Mouse (Mus musculus) heart, embryonic 12.5 days (tissue): Measurements from ENCODE around the gene Uspl1. TPM values are rescaled to one million over a fixed set of nuclear protein-coding genes. Genes with fewer than 3 reads are reported as not detected.
"Not testable (repeated sequence)": the region's sequence is repeated elsewhere in the genome, so short reads cannot be mapped to it uniquely, and the experiment has no call there.

Experiments used
- ATAC-seq: fragments of 200-750 bp; cut with Nextera tagmentation; 2 replicates; pipeline ENCODE4 v1.8.0; 2017; ENCODE audit warnings: moderate TSS enrichment, moderate library complexity; ENCODE audit not compliant: insufficient number of reproducible peaks, low FRiP score
- H3K27ac ChIP-seq: fragments of 300-500 bp; sonication (generic); 2 replicates; pipeline ENCODE4 v1.5.1; 2016; ENCODE audit warnings: mild to moderate bottlenecking, moderate library complexity; ENCODE audit not compliant: poor library complexity, severe bottlenecking
- H3K27me3 ChIP-seq: fragments of 300-500 bp; sonication (generic); replicated peaks from 2 replicates; pipeline ENCODE4 v1.6.1; 2016; ENCODE audit warnings: mild to moderate bottlenecking, moderate library complexity
- H3K36me3 ChIP-seq: fragments of 300-500 bp; sonication (generic); 2 replicates; pipeline ENCODE4 v1.6.1; 2016; ENCODE audit warnings: mild to moderate bottlenecking, moderate library complexity
- H3K4me1 ChIP-seq: fragments of 300-500 bp; sonication (generic); replicated peaks from 2 replicates; pipeline ENCODE4 v1.6.1; 2016; ENCODE audit warnings: mild to moderate bottlenecking
- H3K4me2 ChIP-seq: fragments of 300-500 bp; sonication (generic); 2 replicates; pipeline ENCODE4 v1.6.1; 2016; ENCODE audit warnings: mild to moderate bottlenecking, moderate library complexity
- H3K4me3 ChIP-seq: fragments of 300-500 bp; sonication (generic); 2 replicates; pipeline ENCODE4 v1.5.1; 2016; ENCODE audit warnings: mild to moderate bottlenecking
- H3K9ac ChIP-seq: fragments of 300-500 bp; sonication (generic); 2 replicates; pipeline ENCODE4 v1.6.1; 2016; ENCODE audit warnings: mild to moderate bottlenecking, moderate library complexity
- H3K9me3 ChIP-seq: fragments of 300-500 bp; sonication (generic); replicated peaks from 2 replicates; pipeline ENCODE4 v1.6.1; 2016; ENCODE audit warnings: mild to moderate bottlenecking, moderate library complexity
- WGBS: fragments of 180-500 bp; shearing (Covaris S2); methylation state at CpG from one replicate; pipeline ENCODE4 v1.1.7; 2016; 5-methylcytosine and 5-hydroxymethylcytosine counted together
- polyA plus RNA-seq: library from polyadenylated mRNA; unstranded; fragments of >200 nt; fragmentation: Nextera tagmentation; extraction: Ambion mirVana; gene quantifications from 2 replicates; pipeline ENCODE4 v1.2.1, GENCODE M21; 2016

Uspl1 gene
- 36.3 and 38.1 TPM in 2 replicates for polyA plus RNA-seq

DNA sequence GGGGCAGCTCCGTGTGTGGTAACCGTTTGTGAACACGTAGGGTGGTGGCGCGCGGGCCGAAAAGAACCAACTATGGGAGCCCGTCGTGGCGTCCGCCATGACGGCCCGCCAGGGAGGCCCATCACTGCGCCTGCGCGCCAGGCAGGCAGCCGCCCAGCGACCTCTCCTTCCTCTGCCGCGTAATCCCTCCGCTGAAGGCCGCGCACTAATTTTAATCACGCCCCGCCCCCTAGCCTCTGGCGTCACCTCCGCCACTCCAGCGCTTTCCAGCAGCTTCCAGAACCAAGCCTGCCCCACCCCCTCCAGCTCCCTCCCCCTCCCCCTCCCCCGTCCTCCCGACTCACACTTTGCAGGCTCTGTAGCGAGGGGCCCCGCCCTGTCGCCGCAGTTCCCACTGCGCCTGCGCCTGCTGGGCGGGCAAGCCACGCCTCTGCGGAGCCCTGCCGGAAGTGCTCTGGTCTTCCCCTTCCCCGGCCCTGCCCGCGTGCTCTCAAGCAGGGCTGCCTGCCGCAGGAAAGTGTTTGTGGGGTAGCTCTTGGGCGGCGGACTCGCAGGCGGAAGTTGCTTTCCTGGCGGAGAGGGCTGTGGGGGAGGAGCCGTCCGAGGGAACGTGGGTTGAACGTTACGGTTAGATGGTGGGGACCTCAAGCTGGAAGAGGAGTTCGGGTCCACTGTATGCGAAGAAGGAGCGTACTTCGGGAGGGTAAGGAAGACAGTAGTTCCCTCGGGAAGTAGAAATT, at the start of gene Uspl1, which contains the start of gene Hmgb1:
Uspl1 (plus strand) TSS at position 247 of the 740 bp plus-strand sequence.
Hmgb1 (minus strand) TSS at position 386 of the 740 bp plus-strand sequence.
- H3K4me3 ChIP-seq: peak within 1 kb of the TSS; percentile 84
- H3K4me1 ChIP-seq: peaks cover 23% of the 10 kb centered on the region
- peak within 1 kb of the TSS; percentile 89 for H3K9ac ChIP-seq
- no peaks in the 10 kb centered on the region for H3K9me3 ChIP-seq
- H3K4me2 ChIP-seq: peak within 1 kb of the TSS; percentile 78
- peak; percentile 99 for ATAC-seq
- WGBS: under 1% methylated on average over 57 of the region's 59 CpGs
- H3K27ac ChIP-seq: peak within 1 kb of the TSS; percentile 98
- no peaks in the 10 kb centered on the region for H3K27me3 ChIP-seq
- peaks cover 8% of the 10 kb centered on the region for H3K36me3 ChIP-seq

DNA sequence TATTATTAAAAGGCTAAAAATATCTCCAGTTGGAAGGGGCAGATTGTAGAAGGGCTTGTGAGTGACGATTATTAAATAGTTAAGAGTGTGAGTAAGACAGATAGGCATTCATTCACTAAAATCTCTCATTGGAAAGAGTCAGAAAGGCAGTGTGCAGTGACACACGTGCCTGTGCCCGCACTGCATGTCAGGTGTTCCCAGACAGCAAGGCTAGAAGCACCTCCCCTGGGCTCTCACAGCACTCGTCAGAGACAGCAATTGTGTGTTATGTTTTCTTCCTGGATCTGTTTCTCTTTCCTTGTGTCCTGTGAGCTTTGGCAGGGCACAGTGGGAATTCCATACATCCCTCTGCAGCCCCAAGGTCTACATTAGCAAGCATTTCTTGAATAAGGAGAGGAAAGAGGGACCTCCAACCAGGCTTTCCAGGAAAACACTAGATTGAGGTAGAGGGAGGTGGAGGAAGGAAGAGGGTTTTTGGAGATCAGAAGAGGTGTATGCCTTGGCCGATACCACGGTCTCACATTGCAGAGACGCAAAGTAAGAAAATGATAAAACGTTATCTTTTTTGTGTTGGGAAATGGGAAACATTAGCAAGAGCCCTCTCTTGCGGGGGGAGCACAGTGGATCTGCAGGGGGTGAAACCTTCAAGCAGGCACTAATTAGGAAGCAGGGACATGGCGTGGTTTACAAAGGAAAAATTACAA, 49.2 kb upstream of the Uspl1 start:
- no peak overlapping the region for H3K4me3 ChIP-seq
- ATAC-seq: peak; percentile 17; the same call in 1 of the 2 replicates
- H3K9ac ChIP-seq: no peak overlapping the region
- H3K36me3 ChIP-seq: no peaks in the 10 kb centered on the region
- H3K27me3 ChIP-seq: no peaks in the 10 kb centered on the region
- peak overlapping the region; percentile 4; the same call in 1 of the 2 replicates for H3K27ac ChIP-seq
- peak overlapping the region; percentile 4; the same call in 1 of the 2 replicates for H3K4me2 ChIP-seq
- H3K4me1 ChIP-seq: peaks cover 33% of the 10 kb centered on the region
- no peaks in the 10 kb centered on the region for H3K9me3 ChIP-seq
- 45% methylated on average over 10 of the region's 10 CpGs for WGBS

DNA sequence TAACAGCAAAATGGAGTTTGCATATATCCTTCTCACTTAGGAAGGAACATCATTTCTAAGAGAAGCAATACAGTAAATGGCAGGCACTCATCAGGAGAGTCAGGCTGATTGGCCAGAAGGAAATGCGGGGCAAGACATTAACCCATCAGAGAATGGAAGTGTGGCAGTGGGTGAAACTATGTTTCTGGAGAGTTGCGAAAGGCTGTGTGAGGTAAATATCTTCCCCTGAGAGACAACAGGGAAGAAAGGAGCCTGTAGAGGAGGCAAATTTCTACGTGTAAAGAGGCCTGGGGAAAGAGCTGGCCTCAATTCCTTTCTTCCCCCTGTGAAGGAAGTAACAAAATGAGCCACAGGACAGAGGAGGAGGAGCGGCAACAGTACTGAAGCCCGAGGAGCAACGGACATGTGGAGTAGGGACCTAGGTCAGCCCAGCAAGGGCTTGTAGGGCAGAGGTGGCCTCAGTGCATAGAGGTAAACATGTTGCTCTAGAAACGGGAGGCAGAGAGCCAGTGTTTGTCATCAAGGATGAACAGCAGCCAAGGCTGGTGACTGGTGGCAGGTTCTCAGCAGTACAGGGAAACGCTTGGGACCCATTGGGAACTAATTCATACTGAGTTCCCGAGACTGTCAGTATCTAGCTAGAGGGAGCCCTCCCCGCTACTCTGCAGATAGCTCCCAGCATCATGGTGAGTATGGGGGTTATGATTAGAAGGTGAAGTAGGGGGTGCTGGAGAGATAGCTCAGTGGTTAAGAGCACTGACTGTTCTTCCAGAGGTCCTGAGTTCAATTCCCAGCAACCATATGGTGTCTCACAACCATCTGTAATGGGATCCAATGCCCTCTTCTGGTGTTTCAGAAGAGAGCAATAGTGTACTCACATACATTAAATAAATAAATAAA, 48.4 kb upstream of the Uspl1 start:
- no peaks in the 10 kb centered on the region for H3K9me3 ChIP-seq
- H3K4me3 ChIP-seq: no peak overlapping the region
- H3K27me3 ChIP-seq: no peaks in the 10 kb centered on the region
- no peak overlapping the region for H3K27ac ChIP-seq
- H3K9ac ChIP-seq: no peak overlapping the region
- no peak for ATAC-seq
- peak overlapping the region; percentile 4; the same call in 1 of the 2 replicates for H3K4me2 ChIP-seq
- H3K4me1 ChIP-seq: peaks cover 33% of the 10 kb centered on the region
- H3K36me3 ChIP-seq: no peaks in the 10 kb centered on the region
- 79% methylated on average over 10 of the region's 10 CpGs for WGBS

DNA sequence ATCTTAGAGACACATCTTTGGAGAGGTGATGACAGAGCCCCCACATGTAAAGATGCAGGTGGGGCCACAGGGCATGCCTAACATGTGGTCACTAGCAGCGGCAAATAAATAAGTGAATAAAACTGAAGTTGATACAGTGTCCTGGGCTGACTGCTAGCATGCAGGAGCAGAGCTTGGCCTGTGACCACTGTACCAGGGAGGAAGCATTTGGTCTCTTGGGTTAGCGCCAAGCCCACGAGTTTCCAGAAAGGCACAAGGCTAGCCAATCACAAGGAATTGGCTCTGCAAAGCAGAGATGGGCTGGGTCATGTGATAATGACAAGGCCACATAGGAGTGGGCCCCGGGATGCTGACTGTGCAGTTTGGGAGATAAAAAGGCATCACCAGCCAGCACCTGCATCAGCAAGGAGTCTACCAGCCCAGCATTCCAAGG, 47.2 kb upstream of the Uspl1 start:
- no peak overlapping the region for H3K9ac ChIP-seq
- no peaks in the 10 kb centered on the region for H3K27me3 ChIP-seq
- no peaks in the 10 kb centered on the region for H3K36me3 ChIP-seq
- peak overlapping the region; percentile 1; the same call in 1 of the 2 replicates for H3K27ac ChIP-seq
- H3K9me3 ChIP-seq: no peaks in the 10 kb centered on the region
- H3K4me1 ChIP-seq: peaks cover 33% of the 10 kb centered on the region
- ATAC-seq: 0 out of 2 replicates have a peak, but pooled peaks have one; percentile 67
- WGBS: 49% methylated on average over 4 of the region's 4 CpGs
- no peak overlapping the region for H3K4me3 ChIP-seq
- no peak overlapping the region for H3K4me2 ChIP-seq

DNA sequence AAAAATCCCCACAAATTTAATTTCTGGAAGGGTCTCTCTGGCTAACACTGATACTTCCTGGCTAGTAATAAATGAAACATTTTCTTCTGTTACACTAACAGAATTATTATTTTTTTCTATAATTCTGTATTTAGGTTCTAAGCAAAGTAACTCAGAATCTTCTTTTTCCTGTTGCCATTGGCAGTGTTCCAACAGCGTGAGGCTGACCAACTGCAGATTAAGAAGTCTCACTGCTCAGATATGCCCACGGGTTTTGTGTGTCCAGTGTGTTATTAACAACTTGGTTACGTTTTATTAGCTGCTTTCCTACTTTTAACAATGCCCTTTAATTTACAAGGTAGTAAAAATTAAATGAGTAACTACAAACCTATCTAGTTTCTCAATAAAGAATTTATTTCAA, 46.7 kb upstream of the Uspl1 start:
- no peaks in the 10 kb centered on the region for H3K27me3 ChIP-seq
- no peak overlapping the region for H3K9ac ChIP-seq
- 41% methylated on average over 3 of the region's 3 CpGs for WGBS
- no peak overlapping the region for H3K4me3 ChIP-seq
- H3K9me3 ChIP-seq: no peaks in the 10 kb centered on the region
- ATAC-seq: no peak
- H3K36me3 ChIP-seq: no peaks in the 10 kb centered on the region
- peaks cover 30% of the 10 kb centered on the region for H3K4me1 ChIP-seq
- H3K27ac ChIP-seq: no peak overlapping the region
- H3K4me2 ChIP-seq: no peak overlapping the region

DNA sequence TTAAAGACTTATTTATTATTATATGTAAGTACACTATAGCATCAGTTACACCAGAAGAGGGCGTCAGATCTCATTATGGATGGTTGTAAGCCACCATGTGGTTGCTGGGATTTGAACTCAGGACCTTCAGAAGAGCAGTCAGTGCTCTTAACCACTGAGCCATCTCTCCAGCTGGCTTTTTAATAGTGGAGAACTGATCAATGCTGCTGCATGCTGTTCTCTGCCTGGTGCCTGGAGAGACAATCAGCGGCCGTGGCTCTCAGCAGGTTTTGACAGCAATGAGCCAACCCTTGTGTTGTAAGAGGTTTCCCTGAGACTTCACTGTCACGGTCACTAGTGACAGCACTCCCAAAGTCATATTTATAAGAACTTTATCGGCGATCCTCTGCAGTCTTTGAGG, 46.1 kb upstream of the Uspl1 start:
- H3K27me3 ChIP-seq, H3K9ac ChIP-seq, ATAC-seq, H3K9me3 ChIP-seq, H3K27ac ChIP-seq, H3K36me3 ChIP-seq, H3K4me2 ChIP-seq, H3K4me3 ChIP-seq: not testable (repeated sequence)
- WGBS: 89% methylated on average over 6 of the region's 6 CpGs
- H3K4me1 ChIP-seq: peaks cover 29% of the 10 kb centered on the region

DNA sequence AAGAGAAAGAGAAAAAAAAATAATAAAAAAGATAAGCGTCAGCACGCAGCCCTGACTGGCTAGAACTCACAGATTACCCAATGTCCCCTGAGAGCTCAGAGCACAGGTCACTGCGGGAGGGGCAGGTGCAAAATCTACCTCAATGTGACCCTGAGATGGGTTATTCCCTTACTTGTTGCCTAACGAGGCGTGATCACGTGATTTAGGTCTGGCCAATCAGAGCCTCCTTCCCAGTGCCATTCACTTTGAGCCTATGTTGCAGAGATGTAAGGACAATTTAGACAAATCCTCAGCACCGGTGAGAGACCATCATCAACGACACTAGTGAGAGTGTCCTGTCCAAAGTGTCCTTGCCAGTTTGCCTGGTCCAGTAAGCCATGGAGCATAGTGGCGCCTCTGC, 43.8 kb upstream of the Uspl1 start:
- no peaks in the 10 kb centered on the region for H3K36me3 ChIP-seq
- H3K4me1 ChIP-seq: peaks cover 17% of the 10 kb centered on the region
- WGBS: 60% methylated on average over 9 of the region's 9 CpGs
- H3K4me2 ChIP-seq: no peak overlapping the region
- ATAC-seq: no peak
- no peak overlapping the region for H3K9ac ChIP-seq
- no peak overlapping the region for H3K4me3 ChIP-seq
- no peak overlapping the region for H3K27ac ChIP-seq
- no peaks in the 10 kb centered on the region for H3K9me3 ChIP-seq
- H3K27me3 ChIP-seq: no peaks in the 10 kb centered on the region

DNA sequence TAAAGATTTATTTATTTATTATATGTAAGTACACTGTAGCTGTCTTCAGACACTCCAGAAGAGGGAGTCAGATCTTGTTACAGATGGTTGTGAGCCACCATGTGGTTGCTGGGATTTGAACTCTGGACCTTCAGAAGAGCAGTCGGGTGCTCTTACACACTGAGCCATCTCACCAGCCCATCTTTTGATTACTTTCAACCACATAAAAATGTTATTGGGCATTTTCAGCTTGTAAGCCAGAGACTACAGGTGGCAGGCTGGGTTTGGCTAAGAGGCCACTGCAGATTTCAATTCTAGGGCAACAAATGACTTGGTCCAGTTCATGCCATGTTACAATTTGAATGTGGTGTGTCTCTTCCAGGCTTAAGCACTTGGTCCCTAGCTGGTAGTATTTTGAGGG, 43.0 kb upstream of the Uspl1 start:
- WGBS: 96% methylated on average over 1 of the region's 1 CpGs

DNA sequence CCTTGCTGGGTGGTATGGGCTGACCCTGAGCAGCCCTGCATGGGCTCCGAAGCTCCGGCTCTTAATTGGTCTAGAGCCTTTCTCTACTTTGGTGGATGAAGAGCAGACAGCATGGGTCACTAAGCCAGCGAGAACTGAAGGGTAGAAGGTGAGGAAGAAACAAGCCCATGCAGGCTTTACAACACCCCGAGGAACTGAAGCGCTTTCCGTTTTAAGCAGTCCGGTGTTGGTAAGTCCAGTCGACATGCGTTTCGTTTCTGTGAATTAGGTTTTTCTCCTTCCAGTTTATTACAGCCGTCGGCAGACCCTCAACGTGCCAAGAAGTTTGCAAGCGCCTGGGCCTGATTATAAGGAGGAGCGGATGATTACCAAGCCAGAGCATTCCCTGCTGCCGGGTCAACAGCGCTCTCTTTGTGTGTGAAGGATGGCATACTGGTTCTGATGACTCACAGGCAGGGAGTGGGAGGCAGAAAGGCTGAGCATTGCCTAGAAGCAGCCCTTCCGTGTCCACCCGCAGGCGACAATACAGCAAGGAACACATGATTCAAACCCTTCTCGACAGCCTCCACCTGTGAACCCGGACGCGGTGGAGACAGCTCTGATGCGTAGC, 40.3 kb upstream of the Uspl1 start:
- no peak overlapping the region for H3K27ac ChIP-seq
- peak overlapping the region; percentile 7; the same call in 1 of the 2 replicates for H3K4me2 ChIP-seq
- H3K36me3 ChIP-seq: no peaks in the 10 kb centered on the region
- peak; percentile 48; the same call in 1 of the 2 replicates for ATAC-seq
- no peaks in the 10 kb centered on the region for H3K9me3 ChIP-seq
- no peak overlapping the region for H3K4me3 ChIP-seq
- H3K9ac ChIP-seq: no peak overlapping the region
- no peaks in the 10 kb centered on the region for H3K4me1 ChIP-seq
- no peaks in the 10 kb centered on the region for H3K27me3 ChIP-seq
- 64% methylated on average over 25 of the region's 25 CpGs for WGBS

More for the DNA sequence above, 43.0 kb upstream of the Uspl1 start:
- not testable (repeated sequence) for ATAC-seq, H3K27ac ChIP-seq, H3K9me3 ChIP-seq, H3K4me3 ChIP-seq, H3K4me2 ChIP-seq, H3K27me3 ChIP-seq, H3K36me3 ChIP-seq, H3K9ac ChIP-seq
- peaks cover 10% of the 10 kb centered on the region for H3K4me1 ChIP-seq

DNA sequence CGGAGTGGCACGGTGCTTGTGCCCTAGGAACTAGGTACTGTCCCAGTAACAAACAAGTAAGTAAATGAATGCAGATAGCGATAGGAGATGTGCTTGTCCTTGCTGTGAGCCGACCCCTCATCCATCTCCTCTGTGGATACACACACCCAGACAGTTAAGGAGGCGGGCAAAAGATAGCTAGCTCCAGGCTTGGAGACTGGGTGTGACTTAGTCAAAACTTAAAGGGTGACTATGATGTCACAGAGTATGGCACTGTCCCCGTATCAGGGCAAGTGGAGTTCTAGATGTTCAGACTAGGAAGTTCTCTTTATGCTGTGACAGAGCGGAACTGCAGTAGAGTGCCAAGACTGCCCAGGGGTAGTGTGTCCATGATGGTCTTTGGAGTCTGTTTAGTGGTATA, 37.5 kb upstream of the Uspl1 start:
- H3K27me3 ChIP-seq: no peaks in the 10 kb centered on the region
- no peak overlapping the region for H3K4me2 ChIP-seq
- no peaks in the 10 kb centered on the region for H3K4me1 ChIP-seq
- no peaks in the 10 kb centered on the region for H3K36me3 ChIP-seq
- H3K4me3 ChIP-seq: no peak overlapping the region
- 72% methylated on average over 7 of the region's 7 CpGs for WGBS
- peaks cover 4% of the 10 kb centered on the region; the same call in 1 of the 2 replicates for H3K9me3 ChIP-seq
- ATAC-seq: no peak
- no peak overlapping the region for H3K27ac ChIP-seq
- no peak overlapping the region for H3K9ac ChIP-seq
